In the genomic region with DNA sequence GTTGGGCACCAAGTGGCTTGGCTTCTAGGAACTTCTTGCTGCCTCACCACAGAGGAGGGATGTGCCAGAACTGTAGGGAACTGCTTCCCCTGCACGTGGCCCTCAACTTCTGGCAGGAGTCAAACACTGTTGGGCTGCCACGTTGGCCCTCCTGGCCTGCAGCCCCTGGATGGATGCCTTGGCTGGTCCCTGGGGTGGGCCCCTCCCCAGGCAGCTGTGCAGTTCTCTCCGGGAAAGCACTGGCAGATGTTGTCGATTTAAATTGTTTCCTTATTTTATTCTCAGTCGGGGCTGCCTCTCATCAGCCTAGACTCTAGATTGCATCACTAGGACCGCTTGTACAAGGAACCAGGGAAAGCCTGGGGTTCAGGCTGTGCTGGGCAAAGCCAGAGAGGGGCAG, we compare ENCODE assay signal across 8 mouse cellular contexts. TPM values are rescaled to one million over a fixed set of nuclear protein-coding genes. Genes with fewer than 3 reads are reported as not detected.
A peak's percentile ranks its signal among the peaks of the same experiment; 100 is the strongest.
DNase-seq lines count a peak whose midpoint lies in the region; ATAC-seq and TF ChIP-seq lines count a peak whose summit lies in the region.

No protein-coding gene starts in this region.

- WGBS in intestine, embryonic 15.5 days: 34% methylated on average over 6 of the region's 6 CpGs

- intact Hi-C loops in gastrocnemius, adult 2 months (cut with DNase I): no loop called here

- H3K4me3 ChIP-seq in gastrocnemius, adult 2 months: no peak overlapping the region; the same call in 1 of the 2 replicates
- H3K4me3 ChIP-seq in intestine, embryonic 15.5 days (replicated peaks): no peak overlapping the region

- no peaks in the 10 kb centered on the region for H3K27me3 ChIP-seq in intestine, embryonic 15.5 days (replicated peaks)

- H3K36me3 ChIP-seq in intestine, embryonic 15.5 days: no peaks in the 10 kb centered on the region

- H3K4me1 ChIP-seq in intestine, embryonic 15.5 days (replicated peaks): peaks cover 37% of the 10 kb centered on the region

- no peak for TF ChIP-seq CTCF in gastrocnemius, adult 2 months (IDR thresholded peaks at IDR 0.05)

- no peak for ATAC-seq in intestine, embryonic 15.5 days

- no peak overlapping the region for H3K4me2 ChIP-seq in intestine, embryonic 15.5 days (replicated peaks)

- H3K9ac ChIP-seq in intestine, embryonic 15.5 days: no peak overlapping the region

- H3K9me3 ChIP-seq in intestine, embryonic 15.5 days: no peaks in the 10 kb centered on the region

- H3K27ac ChIP-seq in gastrocnemius, adult 2 months: peak overlapping the region; percentile 69
- H3K27ac ChIP-seq in intestine, embryonic 15.5 days: peak overlapping the region; percentile 8

- DNase-seq in right cerebral cortex, postnatal 10 days (ENCODE audit: low spot score in 2 of 2): peak; percentile 43 to 52
- no peak for DNase-seq in right cerebral cortex, adult 18-20 months
- DNase-seq in gastrocnemius, adult 2 months: peak; percentile 91
- peak; percentile 81 for DNase-seq in testis, postnatal 10 days (ENCODE audit: low spot score)
- DNase-seq in left cerebral cortex, adult 18-20 months (ENCODE audit: low spot score in 2 of 2): no peak
- DNase-seq in thymus, postnatal 0 days (ENCODE audit: low spot score): no peak
- no peak for DNase-seq in spleen, postnatal 4 days (ENCODE audit: low spot score in 2 of 2)

RNA-seq across cellular contexts. Expression of a gene that starts 14.6 kb away (rescaled TPM):
- total RNA-seq in gastrocnemius, adult 2 months (2021): 1 to 10 TPM; 1.8 to 3.1 TPM
- polyA plus RNA-seq in intestine, embryonic 15.5 days (2015; fragmentation: Nextera tagmentation; extraction: Ambion mirVana): 9.7 and 9.8 TPM in 2 replicates
- 10 to 100 TPM; 67.3 to 68.4 TPM for total RNA-seq in left cerebral cortex, adult 18-20 months (2021)
- 8.4 and 8.9 TPM in 2 replicates for polyA plus RNA-seq in thymus, postnatal 0 days (2015; fragmentation: Nextera tagmentation; extraction: Ambion mirVana)

RNA-seq across cellular contexts. Expression of a gene that starts 20.9 kb away (rescaled TPM):
- total RNA-seq in gastrocnemius, adult 2 months (2021): 10 to 100 TPM; 11.1 to 14.1 TPM
- 115 and 121 TPM in 2 replicates for polyA plus RNA-seq in intestine, embryonic 15.5 days (2015; fragmentation: Nextera tagmentation; extraction: Ambion mirVana)
- 10 to 100 TPM; 71.4 to 77.1 TPM for total RNA-seq in left cerebral cortex, adult 18-20 months (2021)
- 126 and 129 TPM in 2 replicates for polyA plus RNA-seq in thymus, postnatal 0 days (2015; fragmentation: Nextera tagmentation; extraction: Ambion mirVana)

RNA-seq across cellular contexts. Expression of a gene that starts 24.8 kb away (rescaled TPM):
- not detected for total RNA-seq in gastrocnemius, adult 2 months (2021)
- polyA plus RNA-seq in intestine, embryonic 15.5 days (2015; fragmentation: Nextera tagmentation; extraction: Ambion mirVana): 0.56 and 0.69 TPM in 2 replicates
- total RNA-seq in left cerebral cortex, adult 18-20 months (2021): 10 to 100 TPM in 1 of 2 experiments, 1 to 10 TPM in 1; 8.6 to 10.3 TPM
- 0.28 and 0.31 TPM in 2 replicates for polyA plus RNA-seq in thymus, postnatal 0 days (2015; fragmentation: Nextera tagmentation; extraction: Ambion mirVana)

RNA-seq across cellular contexts. Expression of a gene that starts 25.7 kb away (rescaled TPM):
- total RNA-seq in gastrocnemius, adult 2 months (2021): not detected
- not detected in 2 replicates for polyA plus RNA-seq in intestine, embryonic 15.5 days (2015; fragmentation: Nextera tagmentation; extraction: Ambion mirVana)
- total RNA-seq in left cerebral cortex, adult 18-20 months (2021): under 1 TPM; 0.79 to 0.82 TPM
- polyA plus RNA-seq in thymus, postnatal 0 days (2015; fragmentation: Nextera tagmentation; extraction: Ambion mirVana): 0.08 TPM in 1 of 2 replicates, not detected in the other

RNA-seq across cellular contexts. Expression of a gene that starts 37.1 kb away (rescaled TPM):
- total RNA-seq in gastrocnemius, adult 2 months (2021): 10 to 100 TPM in 1 of 2 experiments, 1 to 10 TPM in 1; 8.7 to 21.6 TPM
- 16.4 and 18.8 TPM in 2 replicates for polyA plus RNA-seq in intestine, embryonic 15.5 days (2015; fragmentation: Nextera tagmentation; extraction: Ambion mirVana)
- total RNA-seq in left cerebral cortex, adult 18-20 months (2021): 10 to 100 TPM; 40.6 TPM
- 24.3 and 25.3 TPM in 2 replicates for polyA plus RNA-seq in thymus, postnatal 0 days (2015; fragmentation: Nextera tagmentation; extraction: Ambion mirVana)

Comparison
In these comparisons a context has a peak if more than half of its experiments do, and no peak if none do; other contexts are left out.
1. DNase-seq: peak in right cerebral cortex, postnatal 10 days (2 of 2), gastrocnemius, adult 2 months (single experiment) and testis, postnatal 10 days (single experiment); none in right cerebral cortex, adult 18-20 months (single experiment), left cerebral cortex, adult 18-20 months (0 of 2), thymus, postnatal 0 days (single experiment) and spleen, postnatal 4 days (0 of 2).
2. RNA of a gene that starts 14.6 kb away (total RNA-seq): 67.3 to 68.4 TPM in left cerebral cortex, adult 18-20 months; 1.8 to 3.1 TPM in gastrocnemius, adult 2 months; every median in the first group is over 10 times any median in the second.
3. RNA of a gene that starts 20.9 kb away (total RNA-seq): 71.4 to 77.1 TPM in left cerebral cortex, adult 18-20 months; 11.1 to 14.1 TPM in gastrocnemius, adult 2 months; every median in the first group is over 4 times any median in the second.
4. RNA of a gene that starts 24.8 kb away (total RNA-seq): 8.6 to 10.3 TPM in left cerebral cortex, adult 18-20 months; not detected in gastrocnemius, adult 2 months; every median in the first group is over 4 times any median in the second.